Mouse (Mus musculus) bone marrow macrophage, adult 2 months (primary cell): ENCODE results near the gene Trim62.

Experiments
- CTCF ChIP-seq: IDR thresholded peaks from 2 replicates; pipeline ENCODE4 v1.5.1; 2012; ENCODE audit warnings: low read depth, mild to moderate bottlenecking, low read length, moderate library complexity
- POLR2A ChIP-seq: IDR thresholded peaks from 2 replicates; pipeline ENCODE4 v1.6.1; 2012; ENCODE audit warnings: mild to moderate bottlenecking, low read depth, low read length, borderline replicate concordance

- TF ChIP-seq CTCF (no peak), POLR2A (no peak)
Measured at GRCm38 (mm10) chr4:128892188-128892587, 8.8 kb downstream of the Trim62 start.
